Mouse (Mus musculus): ENCODE results near the gene Teddm2. TPM values are rescaled to one million over a fixed set of nuclear protein-coding genes. Genes with fewer than 3 reads are reported as not detected.

Gene Teddm2
- polyA plus RNA-seq, 1 experiment from 2014 or later = 0.65 TPM

DNA sequence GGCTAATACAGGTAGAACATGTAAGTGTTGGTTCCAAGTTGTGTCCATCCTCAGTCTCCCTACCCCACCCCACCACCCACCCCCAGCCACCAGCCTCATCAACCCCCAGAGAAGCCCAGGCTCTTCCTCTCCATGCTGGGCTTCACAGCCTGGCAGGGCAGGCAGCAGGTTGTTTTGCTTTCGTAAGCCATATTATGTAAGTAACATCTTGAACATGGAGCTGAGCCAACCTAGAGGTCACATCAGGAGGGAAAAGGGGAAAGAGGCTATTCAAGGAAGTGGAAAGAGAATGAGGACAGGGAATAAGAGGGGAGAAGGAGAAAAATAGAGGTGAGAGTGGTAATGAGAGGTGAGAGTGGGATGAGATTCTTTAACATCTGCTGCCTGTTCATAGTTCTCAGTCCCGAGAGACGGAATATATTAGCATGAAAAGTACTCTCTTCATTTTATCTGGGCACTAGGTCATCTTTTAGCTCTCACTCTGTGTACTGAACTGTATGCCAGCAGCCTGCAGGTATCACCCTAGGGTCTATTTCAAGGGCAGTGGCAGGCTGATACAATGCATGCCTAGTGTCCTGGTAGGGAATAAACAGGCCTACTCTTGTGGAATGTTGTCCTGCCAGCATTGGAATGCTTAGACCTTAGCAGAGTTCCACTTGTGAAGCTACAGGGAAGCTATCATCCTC lies 18.6 kb upstream of the Teddm2 start:
- no peaks in the 10 kb centered on the region for H3K36me3 ChIP-seq
- H3K9me3 ChIP-seq = no peaks in the 10 kb centered on the region
- H3K27me3 ChIP-seq = no peaks in the 10 kb centered on the region
- H3K4me1 ChIP-seq = no peaks in the 10 kb centered on the region
- 75% methylated on average over 3 of the region's 3 CpGs for WGBS
- ATAC-seq (ENCODE audit: low FRiP score, low read depth) = no peak
- no peak overlapping the region for H3K27ac ChIP-seq (replicated peaks)
- H3K4me3 ChIP-seq = no peak overlapping the region
- H3K9ac ChIP-seq (replicated peaks) = no peak overlapping the region
- no peak overlapping the region for H3K4me2 ChIP-seq (replicated peaks)

GRCm38 (mm10) chr1:153913869-153914268 lies 13.8 kb upstream of the Teddm2 start:
- no peak for ATAC-seq (ENCODE audit: low FRiP score, low read depth)
- H3K27me3 ChIP-seq = no peaks in the 10 kb centered on the region
- no peaks in the 10 kb centered on the region for H3K4me1 ChIP-seq
- H3K4me2 ChIP-seq (replicated peaks) = no peak overlapping the region
- H3K36me3 ChIP-seq = peaks cover 11% of the 10 kb centered on the region
- no peak overlapping the region for H3K4me3 ChIP-seq
- 88% methylated on average over 3 of the region's 3 CpGs for WGBS
- no peak overlapping the region for H3K9ac ChIP-seq (replicated peaks)
- no peaks in the 10 kb centered on the region for H3K9me3 ChIP-seq
- no peak overlapping the region for H3K27ac ChIP-seq (replicated peaks)

DNA sequence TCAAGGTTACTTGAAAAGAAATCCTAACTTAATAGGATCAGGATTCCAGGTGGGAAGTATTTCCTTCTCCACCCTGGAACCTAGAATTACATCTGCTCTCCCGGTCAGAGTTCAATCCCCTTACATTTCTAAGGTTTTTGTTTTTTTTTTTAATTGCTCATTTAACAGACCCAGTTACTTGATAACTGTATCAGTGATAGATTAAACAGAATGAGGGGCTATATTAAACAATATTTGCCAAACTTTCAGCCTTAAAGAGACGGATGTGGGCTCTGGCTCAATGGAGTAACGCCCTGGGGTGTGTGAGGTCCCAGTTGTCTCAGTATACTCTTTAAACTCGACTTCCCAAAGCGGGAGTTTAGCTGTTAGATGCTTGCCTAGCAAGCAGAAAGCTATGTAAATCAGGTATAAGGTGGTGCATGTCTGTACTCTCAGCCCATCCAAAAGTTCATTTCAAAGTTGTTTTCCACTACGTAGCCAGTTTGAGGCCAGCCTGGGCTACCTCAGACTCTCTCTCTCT lies 11.3 kb upstream of the Teddm2 start:
- Histone ChIP-seq H3K9me3 (no peaks in the 10 kb centered on the region), H3K27ac (replicated peaks) (no peak overlapping the region), H3K4me3 (no peak overlapping the region), H3K4me1 (no peaks in the 10 kb centered on the region), H3K36me3 (peaks cover 37% of the 10 kb centered on the region), H3K9ac (replicated peaks) (no peak overlapping the region), H3K27me3 (no peaks in the 10 kb centered on the region), H3K4me2 (replicated peaks) (no peak overlapping the region)
- 89% methylated on average over 6 of the region's 6 CpGs for WGBS
- ATAC-seq (ENCODE audit: low FRiP score, low read depth) = no peak

- Histone ChIP-seq H3K4me3 (no peak overlapping the region), H3K27ac (replicated peaks) (no peak overlapping the region), H3K4me1 (no peaks in the 10 kb centered on the region), H3K4me2 (replicated peaks) (no peak overlapping the region), H3K9ac (replicated peaks) (no peak overlapping the region), H3K36me3 (peaks cover 45% of the 10 kb centered on the region), H3K9me3 (no peaks in the 10 kb centered on the region), H3K27me3 (no peaks in the 10 kb centered on the region)
- no peak for ATAC-seq (ENCODE audit: low FRiP score, low read depth)
- WGBS = 96% methylated on average over 5 of the region's 5 CpGs
These were observed 10.4 kb upstream of the Teddm2 start for GRCm38 (mm10) chr1:153910423-153910822.

- peaks cover 50% of the 10 kb centered on the region for H3K36me3 ChIP-seq
- no peak overlapping the region for H3K4me3 ChIP-seq
- no peaks in the 10 kb centered on the region for H3K9me3 ChIP-seq
- WGBS = 95% methylated on average over 9 of the region's 9 CpGs
- H3K27me3 ChIP-seq = no peaks in the 10 kb centered on the region
- no peaks in the 10 kb centered on the region for H3K4me1 ChIP-seq
- no peak overlapping the region for H3K9ac ChIP-seq (replicated peaks)
- H3K4me2 ChIP-seq (replicated peaks) = no peak overlapping the region
- H3K27ac ChIP-seq (replicated peaks) = no peak overlapping the region
- no peak for ATAC-seq (ENCODE audit: low FRiP score, low read depth)
These were observed 9.9 kb upstream of the Teddm2 start for GRCm38 (mm10) chr1:153909963-153910291.

- H3K4me1 ChIP-seq = no peaks in the 10 kb centered on the region
- no peak overlapping the region for H3K4me2 ChIP-seq (replicated peaks)
- WGBS = 96% methylated on average over 10 of the region's 10 CpGs
- no peaks in the 10 kb centered on the region for H3K9me3 ChIP-seq
- H3K9ac ChIP-seq (replicated peaks) = no peak overlapping the region
- peaks cover 56% of the 10 kb centered on the region for H3K36me3 ChIP-seq
- H3K27ac ChIP-seq (replicated peaks) = no peak overlapping the region
- ATAC-seq (ENCODE audit: low FRiP score, low read depth) = no peak
- no peaks in the 10 kb centered on the region for H3K27me3 ChIP-seq
- no peak overlapping the region for H3K4me3 ChIP-seq
These were observed 9.4 kb upstream of the Teddm2 start for GRCm38 (mm10) chr1:153909213-153909962.

GRCm38 (mm10) chr1:153908741-153909140 lies 8.7 kb upstream of the Teddm2 start:
- Histone ChIP-seq H3K27me3 (no peaks in the 10 kb centered on the region; the same call in 1 of the 2 replicates), H3K9ac (replicated peaks) (no peak overlapping the region), H3K36me3 (peaks cover 62% of the 10 kb centered on the region), H3K4me2 (replicated peaks) (no peak overlapping the region), H3K4me3 (no peak overlapping the region), H3K9me3 (no peaks in the 10 kb centered on the region), H3K4me1 (no peaks in the 10 kb centered on the region), H3K27ac (replicated peaks) (no peak overlapping the region)
- ATAC-seq (ENCODE audit: low FRiP score, low read depth) = 0 out of 2 replicates have a peak, but pooled peaks have one; percentile 4
- 96% methylated on average over 4 of the region's 4 CpGs for WGBS

DNA sequence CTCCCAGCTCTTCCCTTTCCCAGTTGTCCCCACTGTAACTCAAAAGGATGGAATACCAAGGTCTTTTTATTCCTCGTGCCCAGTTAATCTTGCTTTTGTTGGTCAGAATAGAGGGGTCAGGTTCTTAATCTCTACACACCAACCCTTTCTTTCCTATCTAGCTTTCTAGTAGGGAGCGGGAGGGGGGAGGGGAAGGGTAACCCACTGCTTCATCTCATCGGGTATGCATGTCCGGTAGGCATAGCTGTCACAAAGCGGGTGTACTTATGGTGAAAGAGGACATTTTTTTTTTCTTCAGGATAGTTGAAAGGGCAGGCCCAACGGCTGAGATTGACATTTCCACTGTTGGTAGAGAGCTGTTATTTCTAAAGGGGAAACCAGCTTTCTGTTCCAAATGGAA lies 8.2 kb upstream of the Teddm2 start:
- WGBS = 34% methylated on average over 6 of the region's 6 CpGs
- ATAC-seq (ENCODE audit: low FRiP score, low read depth) = peak; percentile 83

DNA sequence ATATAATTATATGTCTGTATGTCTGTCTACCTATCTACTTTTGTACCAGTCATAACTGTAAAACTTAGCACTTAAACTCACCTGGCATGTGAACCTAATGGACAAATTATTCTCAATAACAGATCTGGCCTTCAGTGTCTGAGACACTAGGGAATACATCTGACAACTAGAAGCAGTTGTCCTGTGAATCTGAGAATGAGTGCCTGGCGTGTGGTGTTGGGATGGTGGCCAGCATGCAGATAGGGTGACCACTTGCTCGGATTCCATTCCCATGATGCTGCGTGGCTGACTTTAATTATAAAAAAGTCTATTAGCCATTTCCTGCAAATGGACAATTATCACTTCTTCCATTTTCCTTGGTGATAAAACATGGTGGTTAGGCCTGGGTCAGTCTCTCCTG lies 5.9 kb upstream of the Teddm2 start:
- Histone ChIP-seq H3K27ac (replicated peaks) (no peak overlapping the region), H3K4me1 (peaks cover 25% of the 10 kb centered on the region), H3K4me2 (replicated peaks) (no peak overlapping the region), H3K27me3 (no peaks in the 10 kb centered on the region; the same call in 1 of the 2 replicates), H3K36me3 (peaks cover 74% of the 10 kb centered on the region), H3K9me3 (no peaks in the 10 kb centered on the region), H3K4me3 (no peak overlapping the region), H3K9ac (replicated peaks) (no peak overlapping the region)
- 98% methylated on average over 3 of the region's 3 CpGs for WGBS
- no peak for ATAC-seq (ENCODE audit: low FRiP score, low read depth)

More for the DNA sequence above, 8.2 kb upstream of the Teddm2 start:
- Histone ChIP-seq H3K27me3 (no peaks in the 10 kb centered on the region; the same call in 1 of the 2 replicates), H3K4me2 (replicated peaks) (no peak overlapping the region), H3K9me3 (no peaks in the 10 kb centered on the region), H3K9ac (replicated peaks) (no peak overlapping the region), H3K4me1 (peaks cover 4% of the 10 kb centered on the region), H3K4me3 (no peak overlapping the region), H3K36me3 (peaks cover 67% of the 10 kb centered on the region), H3K27ac (replicated peaks) (no peak overlapping the region)

DNA sequence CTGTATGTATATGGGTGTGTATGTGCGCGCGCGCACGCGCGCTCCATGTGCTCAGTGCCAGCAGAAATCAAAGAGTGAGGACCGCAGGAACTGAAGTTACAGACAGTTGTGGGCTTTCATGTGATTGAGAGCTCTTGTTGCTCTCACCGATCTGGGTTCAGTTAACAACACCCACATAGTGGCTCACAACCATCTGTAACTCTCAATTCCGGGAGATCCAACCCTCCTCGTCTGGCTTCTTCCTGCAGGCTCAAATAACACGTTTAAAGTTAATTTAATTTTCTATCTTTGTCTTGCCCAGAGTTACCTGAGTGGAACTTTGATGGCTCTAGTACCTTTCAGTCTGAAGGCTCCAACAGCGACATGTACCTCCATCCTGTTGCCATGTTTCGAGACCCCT lies 4.2 kb upstream of the Teddm2 start:
- WGBS = 97% methylated on average over 14 of the region's 14 CpGs

DNA sequence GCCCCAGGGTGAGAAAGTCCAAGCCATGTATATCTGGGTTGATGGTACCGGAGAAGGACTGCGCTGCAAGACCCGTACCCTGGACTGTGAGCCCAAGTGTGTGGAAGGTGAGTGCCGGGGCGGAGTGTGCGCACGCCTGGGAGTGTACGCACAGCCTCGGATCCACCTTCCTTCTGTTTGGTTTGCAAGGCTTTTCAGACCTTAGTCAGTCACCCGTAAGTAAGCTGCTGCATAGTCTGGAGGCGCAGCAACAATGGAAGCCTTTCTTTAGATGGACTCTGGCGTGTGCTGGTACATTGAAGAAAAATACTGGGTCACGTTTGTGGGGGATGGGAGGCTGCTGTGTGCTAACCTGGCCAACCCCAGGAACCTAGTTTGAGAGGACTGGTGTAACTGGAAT lies 3.0 kb upstream of the Teddm2 start:
- no peak overlapping the region for H3K9ac ChIP-seq (replicated peaks)
- 0 out of 2 replicates have a peak overlapping the region, but pooled peaks have one; percentile 4 for H3K4me3 ChIP-seq
- peaks cover 32% of the 10 kb centered on the region for H3K4me1 ChIP-seq
- H3K27ac ChIP-seq (replicated peaks) = no peak overlapping the region
- peaks cover 54% of the 10 kb centered on the region for H3K36me3 ChIP-seq
- ATAC-seq (ENCODE audit: low FRiP score, low read depth) = no peak
- no peaks in the 10 kb centered on the region for H3K9me3 ChIP-seq
- peak overlapping the region; percentile 28 for H3K4me2 ChIP-seq (replicated peaks)
- WGBS = 50% methylated on average over 13 of the region's 13 CpGs
- H3K27me3 ChIP-seq = no peaks in the 10 kb centered on the region; the same call in 1 of the 2 replicates

More for the DNA sequence above, 4.2 kb upstream of the Teddm2 start:
- no peaks in the 10 kb centered on the region; the same call in 1 of the 2 replicates for H3K27me3 ChIP-seq
- ATAC-seq (ENCODE audit: low FRiP score, low read depth) = no peak
- no peak overlapping the region for H3K27ac ChIP-seq (replicated peaks)
- no peaks in the 10 kb centered on the region for H3K9me3 ChIP-seq
- H3K36me3 ChIP-seq = peaks cover 64% of the 10 kb centered on the region
- H3K4me1 ChIP-seq = peaks cover 26% of the 10 kb centered on the region
- H3K9ac ChIP-seq (replicated peaks) = no peak overlapping the region
- H3K4me3 ChIP-seq = no peak overlapping the region
- H3K4me2 ChIP-seq (replicated peaks) = no peak overlapping the region

Measured in midbrain, embryonic 12.5 days (tissue).